Mouse (Mus musculus) brain, embryonic 14.5 days (tissue): ENCODE measurements around the gene Nhlrc3.

Source experiments
- CTCF ChIP-seq: fragments of 200-500 bp; IDR thresholded peaks from 2 replicates; pipeline ENCODE4 v1.5.1; 2012; ENCODE audit warnings: inconsistent platforms, mild to moderate bottlenecking, moderate library complexity, borderline replicate concordance; ENCODE audit not compliant: insufficient read depth, insufficient read length; ENCODE audit errors: extremely low read depth
- POLR2A ChIP-seq: fragments of 200-500 bp; IDR thresholded peaks from 2 replicates; pipeline ENCODE4 v1.6.1; 2012; ENCODE audit warnings: mild to moderate bottlenecking, inconsistent platforms, borderline replicate concordance; ENCODE audit not compliant: poor library complexity, insufficient read depth, insufficient read length, severe bottlenecking; ENCODE audit errors: extremely low read depth

GRCm38 (mm10) chr3:53463765-53464114, 608 bp upstream of the Nhlrc3 start:
- TF ChIP-seq POLR2A: peak; percentile 50; the same call in 1 of the 2 replicates
- no peak for TF ChIP-seq CTCF
